Mouse (Mus musculus) olfactory bulb, adult 2 months (tissue): ENCODE data around the gene Hist1h3f.
"Not testable (repeated sequence)": the region's sequence is repeated elsewhere in the genome, so short reads cannot be mapped to it uniquely, and the experiment has no call there.

Experiments
- CTCF ChIP-seq: fragments of 200-500 bp; IDR thresholded peaks from 2 replicates; pipeline ENCODE4 v1.5.1; 2012; ENCODE audit warnings: low read depth, mild to moderate bottlenecking, low read length, moderate library complexity; ENCODE audit not compliant: insufficient read depth
- POLR2A ChIP-seq: fragments of 200-500 bp; IDR thresholded peaks from 2 replicates; pipeline ENCODE4 v1.6.1; 2012; ENCODE audit warnings: mild to moderate bottlenecking, low read depth, low read length, moderate library complexity; ENCODE audit not compliant: insufficient read depth

- not testable (repeated sequence) for TF ChIP-seq CTCF, POLR2A
Measured at GRCm38 (mm10) chr13:23591886-23592285, 48.0 kb downstream of the Hist1h3f start.
